Mouse (Mus musculus): ENCODE measurements at regions not wholly inside any gene's neighbourhood (a gene's known extent, or its start where the extent isn't known, plus 50 kb on each side); places are given as distances from the start of the nearest gene placed in this dataset.

DNA sequence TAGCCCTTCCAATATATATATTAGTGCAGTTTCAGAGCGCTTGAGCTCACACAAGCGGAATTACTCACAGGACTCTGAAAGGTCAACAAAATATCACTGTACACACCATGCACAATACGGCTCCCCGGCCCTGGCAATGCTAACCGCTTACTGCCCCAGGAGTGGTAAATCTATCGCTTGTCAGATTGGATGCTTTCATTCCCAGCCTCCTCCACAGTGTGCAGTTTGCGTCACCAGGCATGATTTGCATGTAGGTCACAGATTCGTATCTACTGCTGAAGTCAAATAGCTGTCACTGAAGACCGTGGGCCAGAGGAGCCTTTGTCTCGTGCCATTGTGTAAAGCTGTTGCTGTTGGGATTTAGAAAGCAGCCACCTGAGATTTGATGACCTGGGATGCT, 60.1 kb downstream of the Ccdc115 start:
- no peak for DNase-seq (ENCODE audit: low spot score)

DNA sequence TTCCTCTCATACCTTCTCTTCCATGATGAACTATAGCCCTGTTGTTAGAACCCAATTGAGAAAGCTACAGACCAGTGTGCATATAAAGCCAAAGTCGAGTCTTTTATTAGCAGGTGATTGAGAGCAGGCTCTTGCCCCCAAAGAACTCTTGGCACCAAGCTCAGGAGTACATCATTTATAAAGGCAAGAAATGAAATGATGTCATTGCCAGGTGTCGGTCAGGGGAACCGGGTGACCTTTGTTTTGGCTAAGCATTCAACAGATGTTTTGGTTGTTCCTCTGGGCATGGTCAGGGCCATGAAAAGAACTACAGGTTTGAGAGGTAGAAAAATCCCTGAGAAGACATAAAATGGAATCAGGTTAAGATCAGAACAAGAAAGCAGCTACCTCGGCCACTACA, 61.6 kb downstream of the Ccdc115 start:
- DNase-seq (ENCODE audit: low spot score): peak; percentile 36

GRCm38 (mm10) chr1:34375440-34375839, 64.0 kb downstream of the Ccdc115 start:
- no peak for DNase-seq (ENCODE audit: low spot score)

DNA sequence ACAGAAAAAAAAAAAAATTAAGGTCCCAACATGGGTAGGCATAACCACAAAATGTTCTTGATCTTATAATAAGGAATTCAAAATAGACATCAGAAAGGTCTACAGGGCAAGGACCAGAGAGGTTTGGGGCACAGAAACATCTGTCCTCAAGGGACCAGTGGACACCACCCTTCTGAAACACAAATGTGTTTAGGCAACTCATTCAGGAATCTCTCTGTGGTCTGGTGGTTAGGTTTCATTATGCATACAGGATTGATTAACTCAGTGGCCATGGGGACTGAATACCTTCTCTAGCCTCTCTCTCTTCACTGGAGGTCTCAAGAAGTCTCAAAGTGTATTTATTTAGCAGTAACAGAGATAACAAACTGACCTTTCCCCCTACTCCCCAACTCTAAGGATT, 67.8 kb downstream of the Ccdc115 start:
- no peak for DNase-seq (ENCODE audit: low spot score)
